Mouse (Mus musculus) megakaryocyte, embryonic 14.5 days (primary cell): ENCODE results near the gene Ptgr1. TPM values are rescaled to one million over a fixed set of nuclear protein-coding genes. Genes with fewer than 3 reads are reported as not detected.

ENCODE experiments used
- H3K27me3 ChIP-seq: replicated peaks from 2 replicates; pipeline ENCODE3; 2012; ENCODE audit warnings: inconsistent platforms
- H3K36me3 ChIP-seq: replicated peaks from 2 replicates; pipeline ENCODE3; 2012; ENCODE audit warnings: low read length, inconsistent platforms, mixed read lengths
- H3K4me1 ChIP-seq: 2 replicates; pipeline ENCODE4 v1.6.1; 2012; ENCODE audit warnings: inconsistent platforms
- H3K4me3 ChIP-seq: replicated peaks from 2 replicates; pipeline ENCODE3; 2012; ENCODE audit warnings: moderate library complexity, mild to moderate bottlenecking, inconsistent platforms
- H3K9me3 ChIP-seq: 2 replicates; pipeline ENCODE4 v1.6.1; 2012; ENCODE audit warnings: inconsistent platforms
- FLI1 ChIP-seq: IDR thresholded peaks from 2 replicates; pipeline ENCODE4 v1.6.1; 2012; ENCODE audit warnings: low read length, inconsistent platforms, mixed read lengths
- GATA1 ChIP-seq: IDR thresholded peaks from 3 replicates; pipeline ENCODE4 v1.6.1; 2012; ENCODE audit warnings: mixed read lengths, low read length, inconsistent platforms, borderline replicate concordance
- polyA plus RNA-seq: library from polyadenylated mRNA; stranded (reverse); fragments of >175 nt; gene quantifications from 2 replicates; pipeline ENCODE4 v1.2.3, GENCODE M21; 2012; ENCODE audit warnings: low replicate concordance; ENCODE audit not compliant: insufficient read depth

Gene Ptgr1
- 0.67 TPM in 1 of 2 replicates, not detected in the other for polyA plus RNA-seq

DNA sequence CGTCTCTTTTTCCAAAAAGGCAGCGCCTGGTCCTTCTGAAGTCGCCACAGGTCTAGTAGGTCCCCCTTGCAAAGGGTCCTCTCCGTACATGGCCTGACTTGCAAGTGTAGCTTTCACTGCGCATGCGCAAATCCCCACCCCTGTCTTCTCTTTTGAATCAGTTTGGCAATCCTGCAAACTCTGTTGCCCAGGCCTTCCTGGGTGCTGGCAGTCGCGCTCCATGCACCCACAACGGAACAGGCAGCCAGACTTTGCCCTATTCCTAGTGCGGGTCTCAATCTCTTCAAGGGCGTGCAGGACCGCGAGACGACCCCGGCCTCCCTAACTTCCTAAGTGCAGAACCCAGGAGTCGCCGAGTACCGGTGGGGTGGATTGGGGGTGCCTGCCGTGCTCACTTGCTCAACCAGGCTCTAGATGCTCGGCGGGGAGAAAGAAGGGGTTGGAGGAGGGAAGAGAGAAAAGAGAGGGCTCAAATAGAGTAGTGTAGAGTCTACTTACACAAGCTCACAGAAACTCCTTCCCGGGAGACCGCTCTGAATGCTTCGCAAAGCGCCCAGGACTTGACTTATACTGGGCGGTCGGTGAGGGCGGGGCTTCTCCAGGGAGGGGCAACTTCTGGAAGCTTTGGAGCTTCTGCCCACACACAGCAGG, at the start of gene Ptgr1:
Gene Ptgr1 (minus strand): TSS at position 580 of the 651 bp plus-strand sequence.
- Histone ChIP-seq H3K4me1 (peaks cover 52% of the 10 kb centered on the region), H3K27me3 (no peaks in the 10 kb centered on the region), H3K9me3 (no peaks in the 10 kb centered on the region), H3K36me3 (peaks cover 14% of the 10 kb centered on the region), H3K4me3 (peak within 1 kb of the TSS; percentile 94)
- no peak for TF ChIP-seq GATA1
- TF ChIP-seq FLI1 = no peak

DNA sequence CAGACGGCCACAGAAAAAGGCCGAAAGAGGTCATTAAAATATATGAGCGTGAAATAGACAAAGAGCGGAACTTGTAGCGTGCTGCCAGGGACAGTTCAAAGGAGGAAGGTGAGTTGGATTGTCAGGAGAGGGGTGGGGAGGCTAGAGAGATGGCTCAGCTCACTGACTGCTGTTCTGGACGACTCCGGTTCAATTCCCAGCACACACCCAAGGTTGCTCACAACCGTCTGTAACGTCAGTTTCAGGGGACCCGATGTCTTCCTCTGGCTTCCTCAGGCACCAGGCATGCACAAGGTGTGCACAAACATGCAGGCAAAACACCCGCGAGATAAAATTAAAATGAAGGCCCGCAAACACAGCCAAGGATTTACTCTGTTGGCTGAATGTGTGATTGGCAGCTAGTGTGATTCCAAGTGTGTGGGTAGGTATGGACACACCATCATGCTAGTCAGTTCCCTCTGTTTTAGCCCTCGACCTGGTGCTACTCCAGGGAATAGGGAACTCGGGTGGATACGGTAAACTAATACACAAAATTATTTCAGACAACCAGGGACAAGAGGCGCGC, 48.9 kb upstream of the Ptgr1 start:
- H3K4me3 ChIP-seq = peak overlapping the region; percentile 99
- H3K27me3 ChIP-seq = no peaks in the 10 kb centered on the region
- no peak for TF ChIP-seq GATA1
- TF ChIP-seq FLI1 = no peak

DNA sequence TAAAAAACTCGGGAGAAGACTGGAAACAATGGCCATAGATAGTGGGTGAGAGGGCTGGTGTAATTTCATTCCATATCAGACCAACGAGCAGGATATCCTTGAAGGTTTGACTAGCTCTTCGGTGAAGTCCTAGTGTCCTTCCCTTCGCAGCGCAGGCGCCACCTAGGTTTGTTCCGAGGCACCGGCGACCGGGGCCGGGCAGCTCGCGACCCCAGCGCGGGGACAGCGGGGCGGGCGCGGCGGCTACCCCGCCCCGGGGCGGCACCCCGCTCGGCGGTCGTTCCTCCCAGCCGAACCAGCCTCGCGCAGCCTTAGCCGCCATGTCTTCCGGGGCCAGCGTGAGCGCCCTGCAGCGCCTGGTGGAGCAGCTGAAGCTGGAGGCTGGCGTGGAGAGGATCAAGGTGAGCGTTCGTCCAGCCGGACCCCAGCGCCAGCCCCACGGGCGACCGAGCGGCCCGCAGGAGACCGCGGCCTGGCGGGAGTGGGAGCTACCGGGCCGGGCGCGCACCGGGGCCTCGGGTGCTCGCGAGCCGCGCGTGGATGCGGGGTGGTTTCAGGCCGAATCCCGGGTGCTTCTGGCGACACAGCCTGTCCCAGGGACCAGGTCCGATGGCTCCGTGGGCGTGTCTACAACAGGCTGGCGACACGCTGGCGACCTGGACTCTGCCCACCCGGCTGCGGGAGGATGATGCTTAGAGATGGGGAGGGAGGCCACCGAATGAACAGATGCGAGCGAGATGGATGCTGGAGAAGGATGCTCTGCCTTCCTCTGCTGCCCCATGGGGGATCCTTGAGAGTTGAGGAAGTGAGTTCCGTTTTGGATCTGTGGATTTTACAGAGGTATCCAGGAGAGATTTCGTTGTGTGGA, 48.2 kb upstream of the Ptgr1 start, which contains the start of gene Gng10:
Gene Gng10 (plus strand): TSS at position 171 of the 868 bp plus-strand sequence.
- Histone ChIP-seq H3K27me3 (no peaks in the 10 kb centered on the region), H3K36me3 (peaks cover 20% of the 10 kb centered on the region), H3K4me1 (peaks cover 36% of the 10 kb centered on the region), H3K4me3 (peak within 1 kb of the TSS; percentile 99), H3K9me3 (no peaks in the 10 kb centered on the region)
- TF ChIP-seq GATA1 = no peak
- TF ChIP-seq FLI1 = no peak

More for the DNA sequence above, 48.9 kb upstream of the Ptgr1 start:
- Histone ChIP-seq H3K4me1 (peaks cover 42% of the 10 kb centered on the region), H3K9me3 (no peaks in the 10 kb centered on the region), H3K36me3 (peaks cover 27% of the 10 kb centered on the region)

DNA sequence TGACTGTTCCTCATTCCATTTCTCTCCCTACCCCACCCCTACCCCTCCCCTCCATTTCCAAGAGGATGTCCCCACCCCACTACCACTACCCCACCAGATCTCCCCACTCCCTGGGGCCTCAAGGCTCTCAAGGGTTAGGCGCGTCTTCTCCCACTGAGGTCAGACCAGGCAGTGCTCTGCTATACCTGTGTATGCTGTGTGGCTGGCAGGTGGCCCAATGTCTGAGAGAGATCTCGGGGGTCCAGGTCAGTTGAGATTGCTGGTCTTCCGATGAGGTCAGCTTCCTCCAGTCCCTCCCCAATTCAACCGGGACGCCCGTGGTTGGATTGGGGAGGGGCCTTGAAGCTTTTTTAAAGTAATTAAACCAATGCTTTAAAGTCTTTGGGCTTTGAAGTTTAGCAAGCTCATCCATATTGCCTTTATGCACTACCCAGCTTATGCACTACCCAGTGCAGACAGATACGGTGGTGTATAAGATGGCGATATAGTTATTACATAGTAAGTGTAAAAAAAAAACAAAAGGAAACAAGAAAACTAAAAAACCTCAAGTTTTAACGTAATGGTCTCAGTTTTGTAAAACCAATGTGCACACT, 47.5 kb upstream of the Ptgr1 start:
- Histone ChIP-seq H3K27me3 (no peaks in the 10 kb centered on the region), H3K4me1 (peaks cover 35% of the 10 kb centered on the region), H3K36me3 (peaks cover 13% of the 10 kb centered on the region), H3K4me3 (peak overlapping the region; percentile 99), H3K9me3 (no peaks in the 10 kb centered on the region)
- no peak for TF ChIP-seq GATA1
- TF ChIP-seq FLI1 = no peak

DNA sequence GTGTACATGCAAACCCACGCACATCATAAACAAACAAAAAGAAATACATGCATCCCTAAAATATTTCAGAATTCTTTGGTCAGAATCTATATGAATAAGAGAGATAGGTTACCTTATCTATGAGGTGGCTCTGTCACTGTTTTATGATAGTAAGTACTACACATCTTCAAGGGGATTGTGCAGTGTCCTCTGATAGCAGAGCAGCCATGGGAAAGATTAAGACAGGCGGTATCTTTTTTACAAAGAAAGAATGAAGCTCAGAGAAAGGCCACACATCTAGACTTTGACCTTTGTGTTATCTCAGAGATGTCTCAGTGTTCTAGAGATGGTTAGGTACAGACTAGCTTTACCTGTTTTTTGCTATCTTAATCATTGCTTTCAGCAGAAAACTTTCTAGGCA, 30.0 kb upstream of the Ptgr1 start:
- Histone ChIP-seq H3K36me3 (peaks cover 56% of the 10 kb centered on the region), H3K4me3 (no peak overlapping the region), H3K9me3 (no peaks in the 10 kb centered on the region), H3K4me1 (peaks cover 14% of the 10 kb centered on the region), H3K27me3 (no peaks in the 10 kb centered on the region)
- TF ChIP-seq FLI1 (no peak), GATA1 (no peak)

DNA sequence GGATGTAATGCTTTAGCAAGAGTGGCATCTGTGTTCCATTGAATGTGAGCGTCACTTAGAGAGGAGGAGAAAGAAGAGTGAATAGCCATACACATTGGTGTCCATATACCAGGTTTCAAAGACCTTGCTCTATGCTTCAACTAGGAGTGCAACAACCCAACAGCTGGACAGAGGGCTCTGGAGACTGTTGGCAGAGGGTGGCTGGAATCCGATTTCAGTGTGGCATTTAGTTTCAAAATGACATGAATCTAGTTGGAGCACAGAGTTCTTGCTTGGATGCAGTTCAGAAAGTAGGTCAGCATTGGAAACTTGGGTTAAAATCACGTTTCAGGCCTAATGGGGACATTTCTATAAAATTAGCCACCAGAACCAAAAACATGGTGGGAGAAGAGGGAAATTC, 28.3 kb upstream of the Ptgr1 start:
- Histone ChIP-seq H3K9me3 (no peaks in the 10 kb centered on the region), H3K4me1 (peaks cover 24% of the 10 kb centered on the region), H3K27me3 (no peaks in the 10 kb centered on the region), H3K36me3 (peaks cover 44% of the 10 kb centered on the region), H3K4me3 (no peak overlapping the region)
- TF ChIP-seq GATA1 (no peak), FLI1 (no peak)

DNA sequence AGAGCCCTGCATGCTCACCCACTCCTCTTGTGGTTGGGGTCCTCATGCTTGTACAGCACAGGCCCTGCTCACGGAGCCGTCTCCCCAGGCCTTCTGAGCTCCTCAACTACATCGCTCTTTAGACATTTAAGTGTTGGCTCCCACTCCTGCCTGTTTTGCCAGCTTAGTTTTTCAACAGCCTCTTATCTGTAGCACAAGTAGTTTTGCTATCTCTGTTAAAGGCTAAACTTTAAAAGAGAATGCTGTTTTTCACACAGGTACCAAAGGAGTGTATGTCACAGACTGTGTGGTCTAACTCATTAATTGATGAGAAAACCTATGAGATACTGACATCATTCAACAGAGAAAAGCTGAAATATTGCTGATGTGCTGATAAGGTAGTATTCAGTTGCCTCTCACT, 24.5 kb upstream of the Ptgr1 start:
- H3K36me3 ChIP-seq = peaks cover 16% of the 10 kb centered on the region
- H3K27me3 ChIP-seq = no peaks in the 10 kb centered on the region
- H3K9me3 ChIP-seq = no peaks in the 10 kb centered on the region
- H3K4me3 ChIP-seq = no peak overlapping the region
- TF ChIP-seq GATA1 = no peak
- H3K4me1 ChIP-seq = peaks cover 43% of the 10 kb centered on the region

DNA sequence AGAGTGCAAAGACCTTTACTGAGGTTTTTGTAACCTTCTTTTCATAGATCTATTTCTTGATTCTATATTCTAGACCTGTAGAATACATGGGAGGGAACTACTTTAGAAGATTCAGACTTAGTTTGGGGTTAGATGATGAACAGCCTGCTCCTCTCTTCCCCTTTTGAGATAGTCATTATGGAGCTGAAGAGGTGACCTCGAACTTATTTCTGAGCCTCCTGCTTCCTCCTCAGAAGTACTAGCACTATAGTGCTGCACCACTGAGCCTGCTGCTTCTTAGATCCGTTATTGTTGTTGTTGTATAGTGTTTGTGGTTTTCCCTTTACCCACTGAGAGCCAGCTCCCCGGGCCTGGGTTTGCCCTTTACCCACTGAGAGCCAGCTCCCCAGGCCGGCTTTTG, 22.8 kb upstream of the Ptgr1 start:
- H3K4me1 ChIP-seq = peaks cover 52% of the 10 kb centered on the region
- no peak for TF ChIP-seq GATA1
- no peak for TF ChIP-seq FLI1
- no peaks in the 10 kb centered on the region for H3K9me3 ChIP-seq
- H3K27me3 ChIP-seq = no peaks in the 10 kb centered on the region
- peaks cover 11% of the 10 kb centered on the region for H3K36me3 ChIP-seq
- H3K4me3 ChIP-seq = no peak overlapping the region

DNA sequence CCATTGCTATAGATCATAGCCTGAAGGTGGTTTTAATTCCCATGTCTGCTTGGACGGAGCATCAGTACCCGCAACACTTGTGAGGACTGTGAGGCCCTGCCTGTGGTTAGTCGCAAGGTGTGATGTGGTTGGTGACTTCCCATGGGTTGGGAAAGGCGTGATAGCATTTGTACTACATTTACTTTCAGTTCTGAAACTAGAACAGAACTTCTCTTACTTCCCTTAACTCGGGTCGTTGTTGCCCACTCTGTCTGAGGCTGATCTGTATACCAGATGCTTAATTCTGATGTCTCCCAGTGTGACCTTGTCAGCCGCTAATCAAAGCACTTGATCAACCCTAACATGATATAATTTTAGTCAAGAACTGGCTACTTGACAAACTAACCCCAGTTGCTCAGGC, 22.3 kb upstream of the Ptgr1 start:
- Histone ChIP-seq H3K36me3 (peaks cover 9% of the 10 kb centered on the region), H3K27me3 (no peaks in the 10 kb centered on the region), H3K9me3 (no peaks in the 10 kb centered on the region), H3K4me1 (peaks cover 56% of the 10 kb centered on the region), H3K4me3 (peak overlapping the region; percentile 85)
- TF ChIP-seq FLI1 = no peak
- no peak for TF ChIP-seq GATA1
